Mouse (Mus musculus): ENCODE results near the gene Large1. TPM values are rescaled to one million over a fixed set of nuclear protein-coding genes. Genes with fewer than 3 reads are reported as not detected.
"Not testable (repeated sequence)": the region's sequence is repeated elsewhere in the genome, so short reads cannot be mapped to it uniquely, and the experiment has no call there.

Gene Large1
- polyA plus RNA-seq, 1 experiment from 2014 or later, result 5.8 TPM

DNA sequence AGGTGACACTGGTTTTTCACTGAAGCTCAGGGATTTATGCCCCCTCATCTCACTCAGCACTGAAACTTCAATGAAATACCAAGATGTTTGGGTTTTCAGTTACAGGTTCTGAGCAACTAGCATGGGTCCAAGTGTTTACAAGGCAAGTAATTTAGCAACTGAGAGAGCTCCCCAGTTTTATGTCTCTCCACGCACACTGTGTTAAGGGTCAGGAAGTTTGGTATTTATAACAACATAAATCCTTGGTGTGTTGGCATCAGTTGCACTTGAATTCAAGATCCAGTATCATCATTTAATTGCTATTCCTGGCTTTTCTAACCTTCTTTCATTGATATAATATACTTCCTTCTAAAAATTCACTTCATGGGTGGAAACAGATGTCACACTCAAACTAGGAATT, 300.9 kb downstream of the Large1 start:
- H3K36me3 ChIP-seq, result no peaks in the 10 kb centered on the region
- no peak overlapping the region for H3K4me3 ChIP-seq
- 94% methylated on average over 1 of the region's 1 CpGs for WGBS
- H3K27ac ChIP-seq (replicated peaks), result no peak overlapping the region
- H3K9me3 ChIP-seq (replicated peaks), result no peaks in the 10 kb centered on the region
- H3K27me3 ChIP-seq (ENCODE audit: low read depth, poor library complexity, severe bottlenecking), result no peaks in the 10 kb centered on the region
- DNase-seq (ENCODE audit: low spot score), result no peak
- H3K4me1 ChIP-seq, result no peaks in the 10 kb centered on the region

DNA sequence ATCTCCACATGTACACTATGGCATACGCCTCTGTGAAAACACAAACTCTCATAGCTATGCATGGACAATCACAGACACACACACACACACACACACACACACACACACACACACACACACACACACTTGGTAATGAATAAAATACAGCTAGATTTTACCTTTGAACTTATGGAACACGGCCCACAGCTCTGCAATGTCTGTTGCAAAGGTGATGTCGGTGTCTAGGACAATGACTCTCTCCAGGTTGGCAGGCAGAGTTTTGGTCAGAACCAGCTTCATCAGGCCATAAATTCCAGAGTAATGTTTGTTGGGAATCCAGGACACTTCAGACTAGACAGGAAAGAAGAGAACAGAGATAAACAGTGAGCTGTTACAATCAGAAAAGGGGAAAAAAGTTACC, 305.2 kb downstream of the Large1 start:
- WGBS, result 91% methylated on average over 3 of the region's 3 CpGs

GRCm38 (mm10) chr8:73029787-73030186, 323.6 kb downstream of the Large1 start:
- H3K27ac ChIP-seq (replicated peaks), result no peak overlapping the region
- H3K36me3 ChIP-seq, result no peaks in the 10 kb centered on the region
- no peaks in the 10 kb centered on the region for H3K27me3 ChIP-seq (ENCODE audit: low read depth, poor library complexity, severe bottlenecking)
- H3K4me1 ChIP-seq, result no peaks in the 10 kb centered on the region
- no peak for DNase-seq (ENCODE audit: low spot score)
- no peaks in the 10 kb centered on the region for H3K9me3 ChIP-seq (replicated peaks)
- H3K4me3 ChIP-seq, result no peak overlapping the region

More for the DNA sequence above, 305.2 kb downstream of the Large1 start:
- no peaks in the 10 kb centered on the region for H3K27me3 ChIP-seq (ENCODE audit: low read depth, poor library complexity, severe bottlenecking)
- H3K4me1 ChIP-seq, result no peaks in the 10 kb centered on the region
- H3K9me3 ChIP-seq (replicated peaks), result no peaks in the 10 kb centered on the region
- H3K4me3 ChIP-seq, result no peak overlapping the region
- no peaks in the 10 kb centered on the region for H3K36me3 ChIP-seq
- H3K27ac ChIP-seq (replicated peaks), result no peak overlapping the region
- DNase-seq (ENCODE audit: low spot score), result no peak

DNA sequence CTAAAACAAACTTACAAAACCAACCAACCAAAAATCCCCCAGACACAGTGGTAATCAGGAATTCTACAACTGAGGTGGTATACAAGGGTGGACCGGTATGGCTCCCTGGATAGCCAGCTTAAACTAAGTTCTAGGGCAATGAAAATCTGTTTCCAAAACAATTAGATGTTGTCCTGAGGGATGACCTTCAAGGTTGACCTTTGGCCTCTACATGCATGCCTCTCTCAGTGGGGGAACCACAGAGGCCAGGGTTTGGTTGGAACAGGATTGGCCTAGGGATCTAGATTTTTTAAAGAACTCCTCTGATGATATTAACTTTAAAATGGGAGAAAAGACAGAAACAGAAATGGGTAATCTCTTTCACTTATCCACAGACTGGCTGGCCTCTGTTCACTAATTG, 335.1 kb downstream of the Large1 start:
- H3K27ac ChIP-seq (replicated peaks), result no peak overlapping the region
- H3K9me3 ChIP-seq (replicated peaks), result no peaks in the 10 kb centered on the region
- no peaks in the 10 kb centered on the region for H3K36me3 ChIP-seq
- DNase-seq (ENCODE audit: low spot score), result no peak
- H3K4me1 ChIP-seq, result 0 out of 2 replicates have a peak, but pooled peaks cover 3% of the 10 kb centered on the region
- WGBS, result 79% methylated on average over 1 of the region's 1 CpGs
- H3K27me3 ChIP-seq (ENCODE audit: low read depth, poor library complexity, severe bottlenecking), result no peaks in the 10 kb centered on the region
- H3K4me3 ChIP-seq, result no peak overlapping the region

DNA sequence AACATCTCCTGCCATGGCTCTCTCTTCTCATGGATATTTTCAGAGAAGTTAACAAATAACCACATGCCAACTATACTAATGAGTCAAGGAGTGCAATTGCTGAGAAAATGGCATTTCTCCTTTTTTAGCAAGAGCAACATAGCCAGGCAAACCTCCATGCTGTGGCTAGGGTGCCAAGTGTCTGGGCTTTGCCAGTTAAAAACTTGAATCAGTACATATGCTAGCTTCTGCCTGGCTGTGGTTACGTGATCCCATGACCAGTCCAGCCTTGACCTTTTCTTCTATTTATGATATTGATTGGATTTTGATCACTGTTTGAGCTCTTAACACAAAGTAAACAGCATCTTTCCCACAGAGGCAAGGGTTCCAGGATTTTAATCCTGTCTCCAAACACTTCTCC, 335.7 kb downstream of the Large1 start:
- Histone ChIP-seq H3K36me3 (no peaks in the 10 kb centered on the region), H3K9me3 (replicated peaks) (no peaks in the 10 kb centered on the region), H3K27me3 (ENCODE audit: low read depth, poor library complexity, severe bottlenecking) (no peaks in the 10 kb centered on the region), H3K4me1 (0 out of 2 replicates have a peak, but pooled peaks cover 3% of the 10 kb centered on the region), H3K4me3 (no peak overlapping the region), H3K27ac (replicated peaks) (no peak overlapping the region)
- DNase-seq (ENCODE audit: low spot score), result no peak
- 76% methylated on average over 1 of the region's 1 CpGs for WGBS

DNA sequence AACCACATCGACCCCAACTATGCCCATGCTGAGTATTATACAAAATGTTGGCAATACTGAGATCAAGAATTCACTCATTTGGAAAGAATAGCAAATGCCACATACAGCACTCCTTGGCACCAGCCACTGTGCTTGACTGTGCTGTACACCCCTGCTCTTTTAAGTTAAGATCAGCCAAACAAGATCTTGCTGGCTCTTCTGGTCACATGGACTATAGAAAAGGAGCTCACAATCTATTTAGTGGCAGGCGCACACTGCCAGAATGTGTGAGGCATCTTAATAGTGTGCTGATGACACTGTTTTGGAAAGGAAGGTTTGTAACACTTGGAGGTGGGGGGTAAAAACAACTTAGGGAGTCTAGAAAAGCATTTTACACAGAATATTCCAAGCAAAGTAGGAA, 337.0 kb downstream of the Large1 start:
- DNase-seq (ENCODE audit: low spot score), result no peak
- no peak overlapping the region for H3K27ac ChIP-seq (replicated peaks)
- H3K27me3 ChIP-seq (ENCODE audit: low read depth, poor library complexity, severe bottlenecking), result no peaks in the 10 kb centered on the region
- 0 out of 2 replicates have a peak, but pooled peaks cover 3% of the 10 kb centered on the region for H3K4me1 ChIP-seq
- no peaks in the 10 kb centered on the region for H3K9me3 ChIP-seq (replicated peaks)
- no peaks in the 10 kb centered on the region for H3K36me3 ChIP-seq
- WGBS, result 84% methylated on average over 2 of the region's 2 CpGs
- H3K4me3 ChIP-seq, result no peak overlapping the region

DNA sequence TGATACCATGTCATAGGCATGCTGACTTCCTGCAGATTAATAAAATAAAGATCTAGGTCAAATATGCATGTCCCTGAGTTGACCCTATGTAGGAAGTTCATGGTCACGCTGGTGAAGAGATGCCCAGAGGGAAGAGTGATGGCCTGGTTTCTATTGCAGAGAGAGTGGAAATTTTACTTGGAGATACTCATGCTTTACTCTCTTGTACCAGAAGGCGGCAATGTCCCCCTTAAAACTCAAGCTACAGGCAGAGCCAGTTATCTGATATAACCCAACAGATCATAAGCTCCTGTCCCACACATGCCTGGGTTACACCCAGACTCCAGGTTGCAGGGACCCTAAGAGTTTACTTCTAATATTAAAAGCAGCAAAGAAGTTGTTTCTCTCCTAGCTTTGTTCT, 345.9 kb downstream of the Large1 start:
- WGBS, result 72% methylated on average over 2 of the region's 2 CpGs
- Histone ChIP-seq H3K27me3 (ENCODE audit: low read depth, poor library complexity, severe bottlenecking) (no peaks in the 10 kb centered on the region), H3K27ac (replicated peaks) (no peak overlapping the region), H3K4me1 (no peaks in the 10 kb centered on the region), H3K9me3 (replicated peaks) (no peaks in the 10 kb centered on the region), H3K4me3 (no peak overlapping the region), H3K36me3 (no peaks in the 10 kb centered on the region)
- DNase-seq (ENCODE audit: low spot score), result no peak

DNA sequence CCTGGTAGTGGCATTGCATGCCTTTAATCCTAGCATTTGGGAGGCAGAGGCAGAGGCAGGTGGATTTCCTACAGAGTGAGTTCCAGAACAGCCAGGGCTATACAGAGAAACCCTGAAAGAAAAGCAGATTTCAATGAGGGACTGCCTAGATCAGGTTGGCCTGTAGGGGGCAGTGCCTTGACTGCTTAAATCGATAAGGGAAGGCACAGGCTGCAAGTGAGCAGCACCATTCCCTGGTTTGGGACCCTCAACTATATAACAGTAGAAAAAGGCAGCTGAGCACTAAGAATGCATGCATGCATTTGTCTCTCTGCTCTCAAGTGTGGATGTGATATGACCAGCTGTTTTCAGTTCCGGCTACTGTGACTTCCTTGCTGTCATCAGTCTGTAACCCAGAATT, 349.5 kb downstream of the Large1 start:
- Histone ChIP-seq H3K27ac (replicated peaks) (no peak overlapping the region), H3K36me3 (no peaks in the 10 kb centered on the region), H3K4me1 (no peaks in the 10 kb centered on the region), H3K9me3 (replicated peaks) (no peaks in the 10 kb centered on the region), H3K4me3 (no peak overlapping the region), H3K27me3 (ENCODE audit: low read depth, poor library complexity, severe bottlenecking) (no peaks in the 10 kb centered on the region)
- 50% methylated on average over 2 of the region's 2 CpGs for WGBS
- DNase-seq (ENCODE audit: low spot score), result peak; percentile 45

GRCm38 (mm10) chr8:72993831-72994230, 359.5 kb downstream of the Large1 start:
- WGBS, result 97% methylated on average over 1 of the region's 1 CpGs
- no peak overlapping the region for H3K27ac ChIP-seq (replicated peaks)
- H3K36me3 ChIP-seq, result no peaks in the 10 kb centered on the region
- H3K4me3 ChIP-seq, result no peak overlapping the region
- H3K9me3 ChIP-seq (replicated peaks), result no peaks in the 10 kb centered on the region
- no peaks in the 10 kb centered on the region for H3K4me1 ChIP-seq
- H3K27me3 ChIP-seq (ENCODE audit: low read depth, poor library complexity, severe bottlenecking), result no peaks in the 10 kb centered on the region
- no peak for DNase-seq (ENCODE audit: low spot score)

DNA sequence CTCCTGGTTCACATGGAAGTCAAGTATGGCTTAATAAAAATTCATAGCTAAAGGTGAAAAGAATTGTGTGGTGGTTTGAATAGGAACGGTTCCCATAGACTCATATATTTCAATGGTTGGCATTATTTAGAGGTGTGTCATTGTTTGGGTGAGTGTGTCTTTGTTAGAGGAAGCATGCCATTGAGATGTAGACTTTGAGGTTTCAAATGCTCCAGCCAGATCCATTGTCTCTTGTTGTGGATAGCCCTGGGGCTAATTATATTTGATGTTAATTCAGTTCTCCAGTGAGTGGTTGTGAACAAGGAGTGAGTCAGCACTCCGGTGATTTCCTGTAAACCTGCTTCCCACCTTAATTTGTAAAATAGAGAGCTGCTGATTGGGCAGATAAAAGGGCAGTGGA, 362.9 kb downstream of the Large1 start:
- no peaks in the 10 kb centered on the region for H3K9me3 ChIP-seq (replicated peaks)
- H3K4me1 ChIP-seq, result no peaks in the 10 kb centered on the region
- no peak overlapping the region for H3K27ac ChIP-seq (replicated peaks)
- WGBS, result 89% methylated on average over 2 of the region's 2 CpGs
- no peaks in the 10 kb centered on the region for H3K27me3 ChIP-seq (ENCODE audit: low read depth, poor library complexity, severe bottlenecking)
- no peak for DNase-seq (ENCODE audit: low spot score)
- H3K4me3 ChIP-seq, result no peak overlapping the region
- no peaks in the 10 kb centered on the region for H3K36me3 ChIP-seq

GRCm38 (mm10) chr8:72982832-72983231, 370.5 kb downstream of the Large1 start:
- no peaks in the 10 kb centered on the region for H3K36me3 ChIP-seq
- no peaks in the 10 kb centered on the region for H3K9me3 ChIP-seq (replicated peaks)
- H3K27me3 ChIP-seq (ENCODE audit: low read depth, poor library complexity, severe bottlenecking), result no peaks in the 10 kb centered on the region
- DNase-seq (ENCODE audit: low spot score), result no peak
- no peak overlapping the region for H3K27ac ChIP-seq (replicated peaks)
- 93% methylated on average over 1 of the region's 1 CpGs for WGBS
- H3K4me1 ChIP-seq, result no peaks in the 10 kb centered on the region
- H3K4me3 ChIP-seq, result no peak overlapping the region

- no peak for DNase-seq (ENCODE audit: low spot score)
- Histone ChIP-seq H3K4me3 (no peak overlapping the region), H3K36me3 (no peaks in the 10 kb centered on the region), H3K4me1 (no peaks in the 10 kb centered on the region), H3K9me3 (replicated peaks) (no peaks in the 10 kb centered on the region), H3K27me3 (ENCODE audit: low read depth, poor library complexity, severe bottlenecking) (no peaks in the 10 kb centered on the region), H3K27ac (replicated peaks) (no peak overlapping the region)
- WGBS, result 92% methylated on average over 3 of the region's 3 CpGs
Observed at GRCm38 (mm10) chr8:72955074-72955473, 398.3 kb downstream of the Large1 start.

- not testable (repeated sequence) for DNase-seq (ENCODE audit: low spot score); H3K27ac ChIP-seq (replicated peaks); H3K4me3 ChIP-seq; H3K36me3 ChIP-seq; H3K27me3 ChIP-seq (ENCODE audit: low read depth, poor library complexity, severe bottlenecking); H3K4me1 ChIP-seq; H3K9me3 ChIP-seq (replicated peaks)
- WGBS, result 81% methylated on average over 8 of the region's 8 CpGs
Observed at GRCm38 (mm10) chr8:72941393-72941792, 411.9 kb downstream of the Large1 start.
